Mouse (Mus musculus): Measurements from ENCODE around the gene Rgs7. TPM values are rescaled to one million over a fixed set of nuclear protein-coding genes. Genes with fewer than 3 reads are reported as not detected.

Rgs7 gene
- polyA plus RNA-seq, 1 experiment from 2014 or later = 4.9 TPM

DNA sequence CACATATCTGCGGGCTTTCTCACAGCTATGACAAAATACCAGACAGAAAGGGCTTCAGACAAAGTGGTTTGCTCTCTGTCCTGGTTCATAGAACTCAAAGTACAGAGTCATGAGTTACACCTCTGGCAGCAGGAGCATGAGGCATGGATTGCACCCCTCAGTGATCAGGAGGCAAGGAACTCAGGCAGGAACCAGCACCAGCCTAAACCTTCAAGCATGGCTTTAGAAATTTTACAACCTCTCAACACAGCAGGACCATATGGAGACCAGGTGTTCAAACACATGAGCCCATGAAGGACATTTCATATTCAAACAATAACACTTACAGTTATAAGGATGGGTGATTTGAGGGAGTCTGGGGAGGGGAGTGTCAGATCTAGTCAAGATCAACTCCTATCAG is 49.4 kb downstream of the Rgs7 start:
- 83% methylated on average over 1 of the region's 1 CpGs for WGBS
- ATAC-seq (ENCODE audit: low FRiP score) = no peak

GRCm38 (mm10) chr1:175442025-175442424 is 50.3 kb downstream of the Rgs7 start:
- H3K4me1 ChIP-seq (ENCODE audit: control insufficient read depth, insufficient read depth, low read length) = no peaks in the 10 kb centered on the region
- H3K27me3 ChIP-seq (ENCODE audit: control insufficient read depth, insufficient read depth, low read length) = no peaks in the 10 kb centered on the region
- no peak for ATAC-seq (ENCODE audit: low FRiP score)
- no peaks in the 10 kb centered on the region for H3K9me3 ChIP-seq (ENCODE audit: control insufficient read depth, low read length)
- H3K4me3 ChIP-seq (ENCODE audit: low read depth, low read length) = no peak overlapping the region
- H3K4me2 ChIP-seq = no peak overlapping the region
- WGBS = 85% methylated on average over 6 of the region's 6 CpGs
- H3K9ac ChIP-seq (ENCODE audit: low read length) = no peak overlapping the region
- DNase-seq (ENCODE audit: low spot score, missing footprints) = no peak
- H3K27ac ChIP-seq (ENCODE audit: low read depth, low read length) = no peak overlapping the region
- no peaks in the 10 kb centered on the region for H3K36me3 ChIP-seq (ENCODE audit: control insufficient read depth, insufficient read depth, low read length)

More for the DNA sequence above, 49.4 kb downstream of the Rgs7 start:
- no peaks in the 10 kb centered on the region for H3K36me3 ChIP-seq (ENCODE audit: control insufficient read depth, insufficient read depth, low read length)
- 0 out of 2 replicates have a peak, but pooled peaks cover under 1% of the 10 kb centered on the region for H3K4me1 ChIP-seq (ENCODE audit: control insufficient read depth, insufficient read depth, low read length)
- no peaks in the 10 kb centered on the region for H3K9me3 ChIP-seq (ENCODE audit: control insufficient read depth, low read length)
- no peak for DNase-seq (ENCODE audit: low spot score, missing footprints)
- no peak overlapping the region for H3K4me3 ChIP-seq (ENCODE audit: low read depth, low read length)
- no peak overlapping the region for H3K9ac ChIP-seq (ENCODE audit: low read length)
- no peak overlapping the region for H3K27ac ChIP-seq (ENCODE audit: low read depth, low read length)
- no peak overlapping the region for H3K4me2 ChIP-seq
- H3K27me3 ChIP-seq (ENCODE audit: control insufficient read depth, insufficient read depth, low read length) = no peaks in the 10 kb centered on the region

GRCm38 (mm10) chr1:175433622-175434204 is 58.6 kb downstream of the Rgs7 start:
- DNase-seq (ENCODE audit: low spot score, missing footprints) (no peak), ATAC-seq (ENCODE audit: low FRiP score) (no peak)
- WGBS = 85% methylated on average over 14 of the region's 14 CpGs
- Histone ChIP-seq H3K4me3 (ENCODE audit: low read depth, low read length) (no peak overlapping the region), H3K4me2 (no peak overlapping the region), H3K27ac (ENCODE audit: low read depth, low read length) (no peak overlapping the region), H3K9me3 (ENCODE audit: control insufficient read depth, low read length) (no peaks in the 10 kb centered on the region), H3K36me3 (ENCODE audit: control insufficient read depth, insufficient read depth, low read length) (no peaks in the 10 kb centered on the region), H3K27me3 (ENCODE audit: control insufficient read depth, insufficient read depth, low read length) (no peaks in the 10 kb centered on the region), H3K4me1 (ENCODE audit: control insufficient read depth, insufficient read depth, low read length) (no peaks in the 10 kb centered on the region), H3K9ac (ENCODE audit: low read length) (no peak overlapping the region)

GRCm38 (mm10) chr1:175433128-175433527 is 59.2 kb downstream of the Rgs7 start:
- Histone ChIP-seq H3K4me2 (no peak overlapping the region), H3K4me1 (ENCODE audit: control insufficient read depth, insufficient read depth, low read length) (no peaks in the 10 kb centered on the region), H3K9me3 (ENCODE audit: control insufficient read depth, low read length) (no peaks in the 10 kb centered on the region), H3K9ac (ENCODE audit: low read length) (no peak overlapping the region), H3K27me3 (ENCODE audit: control insufficient read depth, insufficient read depth, low read length) (no peaks in the 10 kb centered on the region), H3K27ac (ENCODE audit: low read depth, low read length) (no peak overlapping the region), H3K4me3 (ENCODE audit: low read depth, low read length) (no peak overlapping the region), H3K36me3 (ENCODE audit: control insufficient read depth, insufficient read depth, low read length) (no peaks in the 10 kb centered on the region)
- WGBS = 82% methylated on average over 6 of the region's 6 CpGs
- ATAC-seq (ENCODE audit: low FRiP score) = no peak
- no peak for DNase-seq (ENCODE audit: low spot score, missing footprints)

GRCm38 (mm10) chr1:175431356-175432053 is 60.8 kb downstream of the Rgs7 start:
- WGBS = 68% methylated on average over 4 of the region's 4 CpGs
- Histone ChIP-seq H3K9me3 (ENCODE audit: control insufficient read depth, low read length) (no peaks in the 10 kb centered on the region), H3K36me3 (ENCODE audit: control insufficient read depth, insufficient read depth, low read length) (no peaks in the 10 kb centered on the region), H3K4me2 (no peak overlapping the region), H3K9ac (ENCODE audit: low read length) (no peak overlapping the region), H3K4me3 (ENCODE audit: low read depth, low read length) (no peak overlapping the region), H3K4me1 (ENCODE audit: control insufficient read depth, insufficient read depth, low read length) (peaks cover 3% of the 10 kb centered on the region; the same call in 1 of the 2 replicates), H3K27ac (ENCODE audit: low read depth, low read length) (no peak overlapping the region), H3K27me3 (ENCODE audit: control insufficient read depth, insufficient read depth, low read length) (no peaks in the 10 kb centered on the region)
- DNase-seq (ENCODE audit: low spot score, missing footprints) = no peak
- no peak for ATAC-seq (ENCODE audit: low FRiP score)

GRCm38 (mm10) chr1:175427112-175427511 is 65.2 kb downstream of the Rgs7 start:
- Histone ChIP-seq H3K27ac (ENCODE audit: low read depth, low read length) (no peak overlapping the region), H3K4me2 (no peak overlapping the region), H3K36me3 (ENCODE audit: control insufficient read depth, insufficient read depth, low read length) (no peaks in the 10 kb centered on the region), H3K27me3 (ENCODE audit: control insufficient read depth, insufficient read depth, low read length) (no peaks in the 10 kb centered on the region), H3K9me3 (ENCODE audit: control insufficient read depth, low read length) (no peaks in the 10 kb centered on the region), H3K4me3 (ENCODE audit: low read depth, low read length) (no peak overlapping the region), H3K4me1 (ENCODE audit: control insufficient read depth, insufficient read depth, low read length) (peaks cover 8% of the 10 kb centered on the region; the same call in 1 of the 2 replicates), H3K9ac (ENCODE audit: low read length) (no peak overlapping the region)
- no peak for DNase-seq (ENCODE audit: low spot score, missing footprints)
- WGBS = 77% methylated on average over 2 of the region's 2 CpGs
- no peak for ATAC-seq (ENCODE audit: low FRiP score)

- peak; percentile 81 for ATAC-seq (ENCODE audit: low FRiP score)
- no peak overlapping the region for H3K4me3 ChIP-seq (ENCODE audit: low read depth, low read length)
- H3K9ac ChIP-seq (ENCODE audit: low read length) = no peak overlapping the region
- no peak for DNase-seq (ENCODE audit: low spot score, missing footprints)
- no peaks in the 10 kb centered on the region for H3K9me3 ChIP-seq (ENCODE audit: control insufficient read depth, low read length)
- H3K36me3 ChIP-seq (ENCODE audit: control insufficient read depth, insufficient read depth, low read length) = no peaks in the 10 kb centered on the region
- WGBS = 59% methylated on average over 4 of the region's 4 CpGs
- no peak overlapping the region for H3K27ac ChIP-seq (ENCODE audit: low read depth, low read length)
- H3K27me3 ChIP-seq (ENCODE audit: control insufficient read depth, insufficient read depth, low read length) = no peaks in the 10 kb centered on the region
- peaks cover 8% of the 10 kb centered on the region; the same call in 1 of the 2 replicates for H3K4me1 ChIP-seq (ENCODE audit: control insufficient read depth, insufficient read depth, low read length)
- H3K4me2 ChIP-seq = no peak overlapping the region
These were observed 65.9 kb downstream of the Rgs7 start for GRCm38 (mm10) chr1:175426393-175426792.

GRCm38 (mm10) chr1:175420883-175421282 is 71.4 kb downstream of the Rgs7 start:
- Histone ChIP-seq H3K4me3 (ENCODE audit: low read depth, low read length) (no peak overlapping the region), H3K4me2 (no peak overlapping the region), H3K27me3 (ENCODE audit: control insufficient read depth, insufficient read depth, low read length) (no peaks in the 10 kb centered on the region), H3K27ac (ENCODE audit: low read depth, low read length) (no peak overlapping the region), H3K9ac (ENCODE audit: low read length) (no peak overlapping the region), H3K9me3 (ENCODE audit: control insufficient read depth, low read length) (no peaks in the 10 kb centered on the region), H3K36me3 (ENCODE audit: control insufficient read depth, insufficient read depth, low read length) (no peaks in the 10 kb centered on the region), H3K4me1 (ENCODE audit: control insufficient read depth, insufficient read depth, low read length) (0 out of 2 replicates have a peak, but pooled peaks cover under 1% of the 10 kb centered on the region)
- ATAC-seq (ENCODE audit: low FRiP score) = no peak
- no peak for DNase-seq (ENCODE audit: low spot score, missing footprints)
- WGBS = 95% methylated on average over 4 of the region's 4 CpGs

GRCm38 (mm10) chr1:175415728-175416127 is 76.6 kb downstream of the Rgs7 start:
- H3K27ac ChIP-seq (ENCODE audit: low read depth, low read length) = no peak overlapping the region
- H3K36me3 ChIP-seq (ENCODE audit: control insufficient read depth, insufficient read depth, low read length) = no peaks in the 10 kb centered on the region
- no peaks in the 10 kb centered on the region for H3K27me3 ChIP-seq (ENCODE audit: control insufficient read depth, insufficient read depth, low read length)
- H3K4me1 ChIP-seq (ENCODE audit: control insufficient read depth, insufficient read depth, low read length) = no peaks in the 10 kb centered on the region
- no peak overlapping the region for H3K9ac ChIP-seq (ENCODE audit: low read length)
- ATAC-seq (ENCODE audit: low FRiP score) (no peak), DNase-seq (ENCODE audit: low spot score, missing footprints) (peak; percentile 35)
- H3K4me3 ChIP-seq (ENCODE audit: low read depth, low read length) = no peak overlapping the region
- H3K9me3 ChIP-seq (ENCODE audit: control insufficient read depth, low read length) = no peaks in the 10 kb centered on the region
- 56% methylated on average over 9 of the region's 9 CpGs for WGBS
- no peak overlapping the region for H3K4me2 ChIP-seq

Measured in midbrain, embryonic 11.5 days (tissue).